12 mouse cellular contexts compared by ENCODE assay signal in the genomic region with DNA sequence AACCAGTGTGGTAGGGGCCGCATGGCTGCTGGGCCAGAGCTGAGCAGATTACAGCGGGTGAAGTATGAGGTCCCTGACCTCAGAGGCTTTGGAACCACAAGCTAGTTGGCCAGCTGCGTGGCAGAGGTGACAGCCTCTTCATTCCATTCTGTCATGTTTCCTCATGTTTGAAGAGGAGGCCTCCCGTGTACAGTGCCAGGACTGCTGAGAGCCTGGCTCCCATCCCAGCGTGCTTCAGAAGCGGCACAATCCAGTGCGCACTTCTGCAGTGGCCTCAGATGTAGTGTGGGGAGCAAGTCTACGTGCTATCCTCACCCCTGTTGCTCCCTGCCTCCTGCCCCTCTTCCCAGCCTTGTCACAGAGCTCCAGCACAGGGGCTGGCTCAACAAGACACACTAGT. TPM values are rescaled to one million over a fixed set of nuclear protein-coding genes. Genes with fewer than 3 reads are reported as not detected.
DNase-seq lines count a peak whose midpoint lies in the region; ATAC-seq and TF ChIP-seq lines count a peak whose summit lies in the region.
"Had no signal": no experiment of that assay in that cellular context is flagged by ENCODE, and none has a peak within 500 bp of the region (broad histone marks: within the 10 kb centered on the region; RNA-seq: fewer than 3 reads in every experiment).

No protein-coding gene starts in this region.

- no peak overlapping the region for H3K4me2 ChIP-seq in midbrain, embryonic 16.5 days (ENCODE audit: low read length)
- H3K4me2 ChIP-seq in heart, embryonic 13.5 days, result peak overlapping the region; percentile 34
- H3K4me2 ChIP-seq: limb, embryonic 13.5 days had no signal

- intact Hi-C loops in gastrocnemius, adult 2 months (cut with DNase I), result no loop called here
- intact Hi-C loops in gastrocnemius, postnatal 36 days (cut with DNase I), result loop anchor here (5.0 kb wide), 1 partner anchor 119 kb away; no protein-coding TSS in a partner anchor

- no peaks in the 10 kb centered on the region for H3K4me1 ChIP-seq in midbrain, embryonic 16.5 days (ENCODE audit: control insufficient read depth, insufficient read depth, low read length)
- H3K4me1 ChIP-seq in midbrain, embryonic 10.5 days, result peaks cover 7% of the 10 kb centered on the region
- H3K4me1 ChIP-seq in heart, embryonic 13.5 days, result peaks cover 53% of the 10 kb centered on the region

- no peak overlapping the region for H3K9ac ChIP-seq in midbrain, embryonic 16.5 days (ENCODE audit: low read depth, low read length)
- 0 out of 2 replicates have a peak overlapping the region, but pooled peaks have one; percentile 48 for H3K9ac ChIP-seq in heart, embryonic 13.5 days
- H3K9ac ChIP-seq: limb, embryonic 13.5 days had no signal

- no peaks in the 10 kb centered on the region; the same call in 1 of the 2 replicates for H3K27me3 ChIP-seq in midbrain, embryonic 16.5 days (ENCODE audit: control insufficient read depth, insufficient read depth, low read depth, low read length)
- no peaks in the 10 kb centered on the region; the same call in 1 of the 2 replicates for H3K27me3 ChIP-seq in midbrain, embryonic 10.5 days (ENCODE audit: low read depth, poor library complexity, severe bottlenecking)
- peaks cover 6% of the 10 kb centered on the region for H3K27me3 ChIP-seq in heart, embryonic 13.5 days (replicated peaks)
- H3K27me3 ChIP-seq: limb, embryonic 13.5 days had no signal

- TF ChIP-seq CTCF in gastrocnemius, adult 2 months (IDR thresholded peaks at IDR 0.05), result no peak

- H3K27ac ChIP-seq in gastrocnemius, adult 2 months, result no peak overlapping the region
- no peak overlapping the region for H3K27ac ChIP-seq in midbrain, embryonic 16.5 days (ENCODE audit: low read length)
- no peak overlapping the region; the same call in 1 of the 2 replicates for H3K27ac ChIP-seq in midbrain, embryonic 10.5 days (replicated peaks)
- H3K27ac ChIP-seq in heart, embryonic 13.5 days (replicated peaks), result peak overlapping the region; percentile 87
- H3K27ac ChIP-seq: embryonic facial prominence, embryonic 10.5 days; kidney, postnatal 0 days; limb, embryonic 13.5 days had no signal

- peak; percentile 57 for DNase-seq in gastrocnemius, adult 2 months
- no peak for DNase-seq in gastrocnemius, postnatal 36 days
- DNase-seq in midbrain, embryonic 10.5 days (ENCODE audit: low spot score), result no peak
- peak; percentile 78 for DNase-seq in lung, postnatal 10 days
- no peak for DNase-seq in urinary bladder, postnatal 14 days (ENCODE audit: low spot score)
- no peak for DNase-seq in left cerebral cortex, adult 18-20 months (ENCODE audit: low spot score in 2 of 2)
- DNase-seq: spleen, adult 18-20 months had no signal

- H3K9me3 ChIP-seq in midbrain, embryonic 16.5 days (replicated peaks; ENCODE audit: control insufficient read depth, low read length, poor library complexity, severe bottlenecking), result no peaks in the 10 kb centered on the region
- no peaks in the 10 kb centered on the region for H3K9me3 ChIP-seq in midbrain, embryonic 10.5 days (replicated peaks)
- H3K9me3 ChIP-seq in heart, embryonic 13.5 days, result no peaks in the 10 kb centered on the region
- H3K9me3 ChIP-seq: embryonic facial prominence, embryonic 10.5 days; limb, embryonic 13.5 days had no signal

- H3K4me3 ChIP-seq in gastrocnemius, adult 2 months, result no peak overlapping the region
- no peak overlapping the region for H3K4me3 ChIP-seq in midbrain, embryonic 16.5 days (ENCODE audit: low read depth, low read length)
- no peak overlapping the region for H3K4me3 ChIP-seq in midbrain, embryonic 10.5 days
- no peak overlapping the region for H3K4me3 ChIP-seq in heart, embryonic 13.5 days
- H3K4me3 ChIP-seq: embryonic facial prominence, embryonic 10.5 days; limb, embryonic 13.5 days had no signal

- peak; percentile 48; the same call in 1 of the 2 replicates for ATAC-seq in midbrain, embryonic 16.5 days
- ATAC-seq in heart, embryonic 13.5 days (ENCODE audit: extremely low read depth, insufficient number of reproducible peaks, low FRiP score, low TSS enrichment), result peak; percentile 78

- no peaks in the 10 kb centered on the region for H3K36me3 ChIP-seq in midbrain, embryonic 16.5 days (ENCODE audit: control insufficient read depth, insufficient read depth, low read length)
- H3K36me3 ChIP-seq in midbrain, embryonic 10.5 days, result no peaks in the 10 kb centered on the region
- H3K36me3 ChIP-seq in heart, embryonic 13.5 days, result no peaks in the 10 kb centered on the region
- H3K36me3 ChIP-seq: embryonic facial prominence, embryonic 10.5 days; limb, embryonic 13.5 days had no signal

- WGBS in midbrain, embryonic 16.5 days, result 65% methylated on average over 8 of the region's 8 CpGs
- WGBS in midbrain, embryonic 10.5 days, result 82% methylated on average over 8 of the region's 8 CpGs
- 33% methylated on average over 8 of the region's 8 CpGs for WGBS in heart, embryonic 13.5 days

RNA-seq across cellular contexts. Expression of a gene that starts 34.7 kb away (rescaled TPM):
- under 1 TPM in 1 of 2 experiments, not detected in 1; 0.31 TPM for total RNA-seq in gastrocnemius, adult 2 months (2021)
- not detected for total RNA-seq in gastrocnemius, postnatal 36 days (2021)
- 0.51 and 0.58 TPM in 2 replicates for polyA plus RNA-seq in midbrain, embryonic 16.5 days (2015; fragmentation: Nextera tagmentation; extraction: Ambion mirVana)
- polyA plus RNA-seq in midbrain, embryonic 10.5 days (2016; fragmentation: Nextera tagmentation; extraction: Ambion mirVana), result 0.43 and 0.47 TPM in 2 replicates
- polyA plus RNA-seq in heart, embryonic 13.5 days (2015; fragmentation: Nextera tagmentation; extraction: Ambion mirVana), result 0.17 TPM in 2 replicates
- total RNA-seq in left cerebral cortex, adult 18-20 months (2021), result under 1 TPM; 0.63 to 0.73 TPM

Comparison
In these comparisons a context has a peak if more than half of its experiments do, and no peak if none do; other contexts are left out.
1. DNase-seq: peak in gastrocnemius, adult 2 months (single experiment) and lung, postnatal 10 days (single experiment); none in gastrocnemius, postnatal 36 days (0 of 2), midbrain, embryonic 10.5 days (single experiment), urinary bladder, postnatal 14 days (single experiment) and left cerebral cortex, adult 18-20 months (0 of 2).